Mouse (Mus musculus) thymus, adult 2 months (tissue): ENCODE measurements around the gene Akt1s1.

ENCODE experiments used
- CTCF ChIP-seq: fragments of 200-500 bp; IDR thresholded peaks from 2 replicates; pipeline ENCODE4 v1.5.1; 2012; ENCODE audit warnings: mild to moderate bottlenecking, control low read depth, low read length, moderate library complexity, borderline replicate concordance; ENCODE audit not compliant: control insufficient read depth, poor library complexity, insufficient read depth; ENCODE audit errors: extremely low read depth
- POLR2A ChIP-seq: fragments of 200-500 bp; IDR thresholded peaks from 2 replicates; pipeline ENCODE4 v1.6.1; 2012; ENCODE audit warnings: mild to moderate bottlenecking, low read length, control low read depth, moderate library complexity; ENCODE audit not compliant: control insufficient read depth, poor library complexity, insufficient read depth; ENCODE audit errors: extremely low read depth

GRCm38 (mm10) chr7:44895206-44895592 lies 46.4 kb downstream of the Akt1s1 start:
- TF ChIP-seq POLR2A (no peak), CTCF (no peak)
